Mouse (Mus musculus): ENCODE data around the gene Bcar3. TPM values are rescaled to one million over a fixed set of nuclear protein-coding genes. Genes with fewer than 3 reads are reported as not detected.

Gene Bcar3
- total and polyA plus RNA-seq, 3 experiments: not detected

GRCm38 (mm10) chr3:122396957-122397356 is 103.0 kb downstream of the Bcar3 start:
- H3K79me2 ChIP-seq (ENCODE audit: control insufficient read depth, insufficient read depth, low read length, poor library complexity): no peaks in the 10 kb centered on the region
- no peaks in the 10 kb centered on the region for H3K36me3 ChIP-seq (ENCODE audit: control insufficient read depth in 1 of 2, insufficient read depth in 2 of 2, low read length in 2 of 2)
- no peaks in the 10 kb centered on the region for H3K9me3 ChIP-seq (replicated peaks; ENCODE audit: insufficient read depth, low read length)
- no peak overlapping the region for H3K27ac ChIP-seq (ENCODE audit: control insufficient read depth, low read depth, low read length)
- no peak overlapping the region for H3K9ac ChIP-seq (ENCODE audit: control insufficient read depth, low read depth, low read length, poor library complexity, severe bottlenecking)
- no peaks in the 10 kb centered on the region for H3K4me1 ChIP-seq (ENCODE audit: control insufficient read depth in 1 of 2, insufficient read depth in 2 of 2, low read length in 2 of 2)
- H3K27me3 ChIP-seq (ENCODE audit: control insufficient read depth in 1 of 2, insufficient read depth in 2 of 2, low read length in 2 of 2): no peaks in the 10 kb centered on the region
- H3K4me3 ChIP-seq (ENCODE audit: control insufficient read depth in 1 of 2, insufficient read depth in 1 of 2, low read depth in 2 of 2, low read length in 2 of 2): no peak overlapping the region
- DNase-seq (ENCODE audit: low read depth, low spot score): no peak
- no peak for TF ChIP-seq MAX (IDR thresholded peaks at IDR 0.05; ENCODE audit: low read length)
- TF ChIP-seq MXI1 (IDR thresholded peaks at IDR 0.05; ENCODE audit: low read depth, low read length): no peak
- TF ChIP-seq MYB (IDR thresholded peaks at IDR 0.05; ENCODE audit: low read depth, low read length): no peak
- no peak for TF ChIP-seq CHD1 (IDR thresholded peaks at IDR 0.05; ENCODE audit: low read depth, low read length)
- no peak for TF ChIP-seq MYC (IDR thresholded peaks at IDR 0.05; ENCODE audit: low read depth, low read length)
- TF ChIP-seq CHD2 (IDR thresholded peaks at IDR 0.05; ENCODE audit: low read length): no peak

GRCm38 (mm10) chr3:122397401-122397800 is 103.5 kb downstream of the Bcar3 start:
- no peak for DNase-seq (ENCODE audit: low read depth, low spot score)
- Histone ChIP-seq H3K27ac (ENCODE audit: control insufficient read depth, low read depth, low read length) (no peak overlapping the region), H3K9me3 (replicated peaks; ENCODE audit: insufficient read depth, low read length) (no peaks in the 10 kb centered on the region), H3K36me3 (ENCODE audit: control insufficient read depth in 1 of 2, insufficient read depth in 2 of 2, low read length in 2 of 2) (no peaks in the 10 kb centered on the region), H3K79me2 (ENCODE audit: control insufficient read depth, insufficient read depth, low read length, poor library complexity) (no peaks in the 10 kb centered on the region), H3K4me3 (ENCODE audit: control insufficient read depth in 1 of 2, insufficient read depth in 1 of 2, low read depth in 2 of 2, low read length in 2 of 2) (no peak overlapping the region), H3K9ac (ENCODE audit: control insufficient read depth, low read depth, low read length, poor library complexity, severe bottlenecking) (no peak overlapping the region), H3K27me3 (ENCODE audit: control insufficient read depth in 1 of 2, insufficient read depth in 2 of 2, low read length in 2 of 2) (no peaks in the 10 kb centered on the region), H3K4me1 (ENCODE audit: control insufficient read depth in 1 of 2, insufficient read depth in 2 of 2, low read length in 2 of 2) (no peaks in the 10 kb centered on the region)
- TF ChIP-seq E2F4 (IDR thresholded peaks at IDR 0.05; ENCODE audit: borderline replicate concordance, low read depth, low read length): no peak
- TF ChIP-seq POLR2A (IDR thresholded peaks at IDR 0.05; ENCODE audit: control insufficient read depth in 1 of 2, insufficient read depth in 1 of 2, low read depth in 1 of 2, low read length in 2 of 2, poor library complexity in 1 of 2): no peak
- no peak for TF ChIP-seq ZMIZ1 (IDR thresholded peaks at IDR 0.05; ENCODE audit: low read depth, low read length)
- TF ChIP-seq ZKSCAN1 (IDR thresholded peaks at IDR 0.05; ENCODE audit: low read depth, low read length): no peak
- TF ChIP-seq RAD21 (IDR thresholded peaks at IDR 0.05; ENCODE audit: low read depth, low read length): no peak
- TF ChIP-seq USF1 (IDR thresholded peaks at IDR 0.05; ENCODE audit: low read depth, low read length): no peak
- no peak for TF ChIP-seq MAZ (IDR thresholded peaks at IDR 0.05; ENCODE audit: low read depth, low read length)
- TF ChIP-seq MAX (IDR thresholded peaks at IDR 0.05; ENCODE audit: low read length): no peak
- no peak for TF ChIP-seq SMC3 (IDR thresholded peaks at IDR 0.05; ENCODE audit: low read depth, low read length)
- no peak for TF ChIP-seq MEF2A (IDR thresholded peaks at IDR 0.05; ENCODE audit: extremely low read depth, insufficient replicate concordance, low read depth, low read length, poor library complexity, severe bottlenecking)
- TF ChIP-seq TAL1 (IDR thresholded peaks at IDR 0.05; ENCODE audit: low read length): no peak
- TF ChIP-seq SIN3A (IDR thresholded peaks at IDR 0.05; ENCODE audit: low read length): no peak
- no peak for TF ChIP-seq NRF1 (IDR thresholded peaks at IDR 0.05; ENCODE audit: insufficient read depth, low read depth, low read length, poor library complexity, severe bottlenecking)
- no peak for TF ChIP-seq GATA1 (IDR thresholded peaks at IDR 0.05; ENCODE audit: low read depth, low read length)

Measured in MEL (cell line).